Mouse (Mus musculus) brain, embryonic 14.5 days (tissue): ENCODE measurements around the gene H2-K1.

Source experiments
- CTCF ChIP-seq: fragments of 200-500 bp; IDR thresholded peaks from 2 replicates; pipeline ENCODE4 v1.5.1; 2012; ENCODE audit warnings: inconsistent platforms, mild to moderate bottlenecking, moderate library complexity, borderline replicate concordance; ENCODE audit not compliant: insufficient read depth, insufficient read length; ENCODE audit errors: extremely low read depth
- POLR2A ChIP-seq: fragments of 200-500 bp; IDR thresholded peaks from 2 replicates; pipeline ENCODE4 v1.6.1; 2012; ENCODE audit warnings: mild to moderate bottlenecking, inconsistent platforms, borderline replicate concordance; ENCODE audit not compliant: poor library complexity, insufficient read depth, insufficient read length, severe bottlenecking; ENCODE audit errors: extremely low read depth

- TF ChIP-seq POLR2A: no peak
- TF ChIP-seq CTCF: no peak
Measured at GRCm38 (mm10) chr17:34037241-34037640, 37.1 kb upstream of the H2-K1 start.
